Mouse (Mus musculus) hindbrain, embryonic 16.5 days (tissue): ENCODE results near the gene Rap2b. TPM values are rescaled to one million over a fixed set of nuclear protein-coding genes. Genes with fewer than 3 reads are reported as not detected.

ENCODE experiments used
- ATAC-seq: fragments of 200-750 bp; cut with Nextera tagmentation; 2 replicates; pipeline ENCODE4 v1.8.0; 2017; ENCODE audit warnings: moderate TSS enrichment, moderate library complexity
- H3K27ac ChIP-seq: fragments of 300-500 bp; sonication (generic); 2 replicates; pipeline ENCODE4 v1.5.1; 2014; ENCODE audit warnings: low read depth, mild to moderate bottlenecking, control low read depth, low read length, moderate library complexity
- H3K27me3 ChIP-seq: fragments of 300-500 bp; sonication (generic); replicated peaks from 2 replicates; pipeline ENCODE4 v1.6.1; 2014; ENCODE audit warnings: low read length; ENCODE audit not compliant: control insufficient read depth, insufficient read depth
- H3K36me3 ChIP-seq: fragments of 300-500 bp; sonication (generic); 2 replicates; pipeline ENCODE4 v1.6.1; 2014; ENCODE audit warnings: mild to moderate bottlenecking, low read length, moderate library complexity, mixed read lengths; ENCODE audit not compliant: control insufficient read depth, insufficient read depth
- H3K4me1 ChIP-seq: fragments of 300-500 bp; sonication (generic); 2 replicates; pipeline ENCODE4 v1.6.1; 2014; ENCODE audit warnings: low read depth, low read length; ENCODE audit not compliant: control insufficient read depth, insufficient read depth
- H3K4me2 ChIP-seq: fragments of 300-500 bp; sonication (generic); 2 replicates; pipeline ENCODE4 v1.6.1; 2014; ENCODE audit warnings: mild to moderate bottlenecking, low read length, control low read depth, moderate library complexity
- H3K4me3 ChIP-seq: fragments of 300-500 bp; sonication (generic); 2 replicates; pipeline ENCODE4 v1.5.1; 2014; ENCODE audit warnings: mild to moderate bottlenecking, low read length, control low read depth, moderate library complexity
- H3K9ac ChIP-seq: fragments of 300-500 bp; sonication (generic); 2 replicates; pipeline ENCODE4 v1.6.1; 2014; ENCODE audit warnings: low read depth, mild to moderate bottlenecking, control low read depth, low read length, moderate library complexity
- H3K9me3 ChIP-seq: fragments of 300-500 bp; sonication (generic); 2 replicates; pipeline ENCODE4 v1.6.1; 2014; ENCODE audit warnings: mild to moderate bottlenecking, low read length, moderate library complexity; ENCODE audit not compliant: control insufficient read depth
- WGBS: fragments of 180-500 bp; shearing (Covaris S2); extraction: QIAGEN DNeasy Blood & Tissue Kit; methylation state at CpG from one replicate; pipeline ENCODE4 v1.1.7; 2014; 5-methylcytosine and 5-hydroxymethylcytosine counted together
- polyA plus RNA-seq: library from polyadenylated mRNA; unstranded; fragments of >200 nt; fragmentation: Nextera tagmentation; extraction: Ambion mirVana; gene quantifications from 2 replicates; pipeline ENCODE4 v1.2.1, GENCODE M21; 2015

The Rap2b gene
- 10.3 and 10.7 TPM in 2 replicates for polyA plus RNA-seq

DNA sequence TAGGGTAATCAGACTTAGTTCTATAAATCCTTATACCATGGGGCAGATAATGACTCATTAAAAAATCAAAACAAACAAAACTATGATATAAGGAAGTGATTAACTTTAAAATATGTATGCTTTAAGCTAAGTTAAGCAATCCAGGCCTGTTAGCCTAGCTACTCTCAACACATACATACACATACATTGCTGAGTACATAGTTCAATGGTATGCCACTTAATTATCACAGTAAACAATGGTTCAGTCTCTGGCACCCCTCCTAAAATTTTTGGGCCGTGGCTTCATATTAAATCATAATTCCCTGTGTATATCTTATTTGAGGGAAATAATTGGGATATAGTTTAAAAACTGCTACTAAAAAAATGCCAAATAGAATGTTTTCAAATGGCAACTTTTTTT is at the start of gene Rap2b:
Gene Rap2b (plus strand): TSS at position 301 of the 400 bp plus-strand sequence.
- H3K27me3 ChIP-seq, result no peaks in the 10 kb centered on the region
- H3K9ac ChIP-seq, result no peak within 1 kb of the TSS
- H3K36me3 ChIP-seq, result no peaks in the 10 kb centered on the region
- WGBS, result 88% methylated on average over 1 of the region's 1 CpGs
- ATAC-seq, result no peak
- H3K9me3 ChIP-seq, result no peaks in the 10 kb centered on the region
- H3K4me3 ChIP-seq, result no peak within 1 kb of the TSS
- no peak within 1 kb of the TSS for H3K27ac ChIP-seq
- H3K4me1 ChIP-seq, result peaks cover 3% of the 10 kb centered on the region; the same call in 1 of the 2 replicates
- no peak within 1 kb of the TSS; the same call in 1 of the 2 replicates for H3K4me2 ChIP-seq

GRCm38 (mm10) chr3:61315002-61315401 is 46.4 kb upstream of the Rap2b start:
- Histone ChIP-seq H3K9ac (no peak overlapping the region), H3K4me1 (no peaks in the 10 kb centered on the region), H3K36me3 (no peaks in the 10 kb centered on the region), H3K27me3 (no peaks in the 10 kb centered on the region), H3K9me3 (no peaks in the 10 kb centered on the region), H3K4me2 (no peak overlapping the region), H3K4me3 (no peak overlapping the region), H3K27ac (no peak overlapping the region)
- no peak for ATAC-seq
- 78% methylated on average over 2 of the region's 2 CpGs for WGBS

DNA sequence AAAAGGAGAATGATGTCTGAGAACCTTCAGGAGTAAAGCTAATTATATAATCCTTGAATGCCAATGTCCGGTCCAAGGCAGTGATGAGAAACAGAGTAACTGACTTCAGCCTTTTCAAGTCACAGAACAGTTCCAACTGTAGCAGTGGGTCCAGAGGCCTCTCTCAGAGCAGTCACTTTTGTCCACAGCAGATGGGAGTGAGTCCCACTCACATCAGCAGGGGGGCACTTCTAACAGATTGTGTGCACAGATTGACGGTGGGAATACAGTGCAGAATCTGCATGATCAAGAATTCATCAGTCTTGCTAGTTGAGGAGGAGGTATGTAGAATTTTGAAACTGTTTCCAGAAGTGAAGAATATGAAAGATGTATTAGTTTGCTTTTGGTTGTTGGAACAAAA is 41.4 kb upstream of the Rap2b start:
- H3K27ac ChIP-seq, result no peak overlapping the region
- H3K9me3 ChIP-seq, result no peaks in the 10 kb centered on the region
- no peak overlapping the region for H3K4me2 ChIP-seq
- ATAC-seq, result no peak
- no peaks in the 10 kb centered on the region for H3K4me1 ChIP-seq
- H3K27me3 ChIP-seq, result no peaks in the 10 kb centered on the region
- H3K4me3 ChIP-seq, result no peak overlapping the region
- H3K9ac ChIP-seq, result no peak overlapping the region
- no peaks in the 10 kb centered on the region for H3K36me3 ChIP-seq
- 71% methylated on average over 2 of the region's 2 CpGs for WGBS

DNA sequence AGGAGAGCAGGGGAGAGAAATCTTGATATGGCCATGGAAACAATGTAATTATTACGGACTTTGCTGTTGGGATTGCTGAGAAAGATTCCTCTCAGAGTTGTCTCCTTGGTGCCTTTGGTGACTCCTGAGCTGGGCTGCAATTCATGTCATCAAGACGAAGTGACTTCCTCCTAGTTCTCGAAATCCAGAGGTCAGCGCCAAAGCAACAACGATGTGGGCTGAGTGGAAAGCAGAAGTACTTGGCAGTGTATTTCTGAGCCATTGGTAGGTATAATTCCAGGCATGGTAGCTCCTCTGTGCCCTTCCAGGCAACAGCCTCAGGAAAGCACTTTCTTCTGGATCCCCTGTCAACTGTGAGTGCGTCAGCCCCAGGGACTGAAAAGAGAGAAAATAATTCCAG is 39.8 kb upstream of the Rap2b start:
- WGBS, result 87% methylated on average over 6 of the region's 6 CpGs
- Histone ChIP-seq H3K4me1 (no peaks in the 10 kb centered on the region), H3K9me3 (no peaks in the 10 kb centered on the region), H3K9ac (no peak overlapping the region), H3K27me3 (no peaks in the 10 kb centered on the region), H3K4me2 (no peak overlapping the region), H3K36me3 (no peaks in the 10 kb centered on the region), H3K27ac (no peak overlapping the region), H3K4me3 (no peak overlapping the region)
- 0 out of 2 replicates have a peak, but pooled peaks have one; percentile 40 for ATAC-seq

DNA sequence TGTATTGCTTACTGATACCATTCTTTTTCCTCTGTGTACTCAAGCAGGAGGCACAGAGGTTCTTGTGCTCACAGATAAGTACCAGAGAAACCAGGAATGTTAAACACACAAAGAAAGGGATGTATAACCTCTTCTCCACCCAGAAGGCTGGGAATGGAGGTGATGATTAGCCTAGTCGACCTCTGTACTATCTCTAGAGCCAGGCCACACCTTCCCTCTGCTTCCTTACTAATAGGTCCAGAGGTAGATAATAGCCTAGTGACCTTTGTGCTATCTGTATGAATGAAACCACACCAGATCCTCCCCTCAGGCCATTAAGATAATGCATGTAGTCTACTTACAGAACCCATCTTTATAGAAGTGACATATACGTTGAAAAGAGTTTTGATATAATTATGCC is 25.2 kb upstream of the Rap2b start:
- H3K4me3 ChIP-seq, result no peak overlapping the region
- H3K9me3 ChIP-seq, result no peaks in the 10 kb centered on the region
- H3K4me1 ChIP-seq, result no peaks in the 10 kb centered on the region
- no peaks in the 10 kb centered on the region for H3K36me3 ChIP-seq
- no peak overlapping the region for H3K27ac ChIP-seq
- H3K9ac ChIP-seq, result no peak overlapping the region
- H3K4me2 ChIP-seq, result no peak overlapping the region
- ATAC-seq, result no peak
- WGBS, result 66% methylated on average over 2 of the region's 2 CpGs
- no peaks in the 10 kb centered on the region for H3K27me3 ChIP-seq

GRCm38 (mm10) chr3:61337230-61337629 is 24.2 kb upstream of the Rap2b start:
- Histone ChIP-seq H3K4me2 (no peak overlapping the region), H3K4me3 (no peak overlapping the region), H3K36me3 (no peaks in the 10 kb centered on the region), H3K27ac (no peak overlapping the region), H3K4me1 (no peaks in the 10 kb centered on the region), H3K9me3 (no peaks in the 10 kb centered on the region), H3K9ac (no peak overlapping the region), H3K27me3 (no peaks in the 10 kb centered on the region)
- 90% methylated on average over 3 of the region's 3 CpGs for WGBS
- no peak for ATAC-seq

DNA sequence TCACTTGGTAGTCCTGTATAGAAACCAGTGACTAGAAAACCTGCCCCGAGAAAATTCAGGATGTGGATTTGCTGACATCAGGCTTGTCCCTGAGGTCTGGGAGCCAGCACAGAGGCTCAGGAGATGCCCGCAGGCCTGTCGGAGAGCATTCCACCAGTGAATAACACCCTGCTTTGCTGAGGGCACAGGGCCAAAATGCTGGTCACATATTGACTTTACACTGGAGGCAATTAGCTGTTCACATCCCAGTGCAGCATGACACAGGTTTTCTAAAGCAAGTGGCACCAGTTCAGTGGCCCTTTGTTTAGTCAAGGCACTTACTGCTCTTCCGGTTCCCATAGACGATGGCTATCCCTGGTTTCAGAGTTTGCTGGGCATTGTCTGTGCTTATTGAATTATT is 21.1 kb upstream of the Rap2b start:
- H3K9ac ChIP-seq, result no peak overlapping the region
- H3K36me3 ChIP-seq, result no peaks in the 10 kb centered on the region
- WGBS, result 50% methylated on average over 5 of the region's 5 CpGs
- H3K4me3 ChIP-seq, result no peak overlapping the region
- no peaks in the 10 kb centered on the region for H3K9me3 ChIP-seq
- peak; percentile 78 for ATAC-seq
- H3K27ac ChIP-seq, result no peak overlapping the region
- no peaks in the 10 kb centered on the region for H3K27me3 ChIP-seq
- H3K4me1 ChIP-seq, result no peaks in the 10 kb centered on the region
- H3K4me2 ChIP-seq, result no peak overlapping the region

DNA sequence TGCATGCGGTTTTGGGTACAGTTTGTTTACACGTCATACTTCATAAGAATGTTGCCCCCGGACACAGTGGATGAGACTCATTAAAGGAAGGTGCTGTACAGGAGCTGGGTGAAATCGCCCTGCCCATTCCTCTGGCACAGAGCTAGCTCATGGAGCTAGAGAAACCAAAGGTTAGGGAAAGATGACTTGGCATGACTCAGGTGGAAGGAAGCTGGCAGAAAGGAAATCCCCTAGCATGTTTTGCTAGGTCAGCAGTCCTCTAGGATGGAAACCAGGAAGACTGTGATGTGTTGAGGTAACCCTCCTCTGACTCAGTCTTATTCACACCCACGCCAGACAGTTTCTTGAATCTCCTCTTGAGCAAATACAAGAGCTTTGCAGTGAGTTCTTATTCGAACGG is 17.4 kb upstream of the Rap2b start:
- Histone ChIP-seq H3K27me3 (no peaks in the 10 kb centered on the region), H3K36me3 (no peaks in the 10 kb centered on the region), H3K4me2 (no peak overlapping the region), H3K27ac (no peak overlapping the region), H3K9ac (no peak overlapping the region), H3K4me3 (no peak overlapping the region), H3K4me1 (no peaks in the 10 kb centered on the region), H3K9me3 (no peaks in the 10 kb centered on the region)
- 89% methylated on average over 7 of the region's 7 CpGs for WGBS
- ATAC-seq, result no peak

DNA sequence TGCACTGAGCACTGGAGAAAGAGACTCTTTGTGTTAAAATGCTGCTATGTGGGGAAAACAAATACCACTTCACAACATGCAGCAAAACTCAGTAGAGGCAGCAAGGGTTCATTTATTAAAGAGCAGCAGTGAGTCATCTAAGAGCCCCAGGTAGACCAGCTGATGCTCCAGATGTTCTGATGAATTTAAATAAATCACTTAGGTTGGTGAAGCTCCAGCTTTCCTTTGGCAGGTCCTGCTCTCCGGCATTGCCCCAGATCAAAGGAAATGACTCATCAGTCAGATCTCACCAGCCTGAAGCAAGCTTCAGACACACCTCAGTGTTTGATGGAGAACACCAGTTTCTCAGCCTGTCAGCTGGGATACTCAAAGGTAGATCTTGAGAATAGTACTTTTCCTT is 15.8 kb upstream of the Rap2b start:
- H3K4me3 ChIP-seq, result no peak overlapping the region
- H3K9me3 ChIP-seq, result no peaks in the 10 kb centered on the region
- H3K36me3 ChIP-seq, result no peaks in the 10 kb centered on the region
- H3K4me2 ChIP-seq, result no peak overlapping the region
- no peaks in the 10 kb centered on the region for H3K4me1 ChIP-seq
- ATAC-seq, result no peak
- H3K9ac ChIP-seq, result no peak overlapping the region
- H3K27ac ChIP-seq, result no peak overlapping the region
- H3K27me3 ChIP-seq, result no peaks in the 10 kb centered on the region
- WGBS, result 50% methylated on average over 1 of the region's 1 CpGs

- WGBS, result 76% methylated on average over 4 of the region's 4 CpGs
- Histone ChIP-seq H3K27ac (no peak overlapping the region), H3K9ac (no peak overlapping the region), H3K9me3 (no peaks in the 10 kb centered on the region), H3K27me3 (no peaks in the 10 kb centered on the region), H3K4me2 (no peak overlapping the region), H3K4me1 (no peaks in the 10 kb centered on the region), H3K4me3 (no peak overlapping the region), H3K36me3 (no peaks in the 10 kb centered on the region)
- no peak for ATAC-seq
Measured at GRCm38 (mm10) chr3:61348036-61348614, 13.3 kb upstream of the Rap2b start.
